Mouse (Mus musculus): ENCODE measurements at regions not wholly inside any gene's neighbourhood (a gene's known extent, or its start where the extent isn't known, plus 50 kb on each side); places are given as distances from the start of the nearest gene placed in this dataset.

- WGBS: 40% methylated on average over 7 of the region's 7 CpGs
- H3K4me1 ChIP-seq (replicated peaks; ENCODE audit: control insufficient read depth, insufficient read depth, low read length): peaks cover 11% of the 10 kb centered on the region
- H3K9ac ChIP-seq: no peak overlapping the region
- H3K9me3 ChIP-seq (ENCODE audit: control insufficient read depth, low read length): no peaks in the 10 kb centered on the region
- no peaks in the 10 kb centered on the region for H3K36me3 ChIP-seq (replicated peaks; ENCODE audit: control insufficient read depth, insufficient read depth)
- DNase-seq (ENCODE audit: low spot score): no peak
- ATAC-seq (ENCODE audit: low FRiP score): no peak
- no peak overlapping the region for H3K4me3 ChIP-seq (replicated peaks; ENCODE audit: low read length)
- H3K27ac ChIP-seq: peak overlapping the region; percentile 44; the same call in 1 of the 2 replicates
- H3K4me2 ChIP-seq (replicated peaks): no peak overlapping the region
- no peaks in the 10 kb centered on the region for H3K27me3 ChIP-seq (ENCODE audit: control insufficient read depth, insufficient read depth, low read length)
These were observed 144.1 kb downstream of the Klf7 start for GRCm38 (mm10) chr1:63977956-63978355.

- no peak for ATAC-seq (ENCODE audit: low FRiP score)
- 39% methylated on average over 4 of the region's 4 CpGs for WGBS
- H3K27ac ChIP-seq: peak overlapping the region; percentile 44
These were observed 144.7 kb downstream of the Klf7 start for GRCm38 (mm10) chr1:63977302-63977888.

GRCm38 (mm10) chr1:63976862-63977261 lies 145.2 kb downstream of the Klf7 start:
- no peak for DNase-seq (ENCODE audit: low spot score)
- 53% methylated on average over 4 of the region's 4 CpGs for WGBS
- H3K4me2 ChIP-seq (replicated peaks): no peak overlapping the region
- H3K9me3 ChIP-seq (ENCODE audit: control insufficient read depth, low read length): no peaks in the 10 kb centered on the region
- no peak overlapping the region for H3K4me3 ChIP-seq (replicated peaks; ENCODE audit: low read length)
- no peak overlapping the region for H3K9ac ChIP-seq
- ATAC-seq (ENCODE audit: low FRiP score): no peak
- peaks cover 11% of the 10 kb centered on the region for H3K4me1 ChIP-seq (replicated peaks; ENCODE audit: control insufficient read depth, insufficient read depth, low read length)
- no peak overlapping the region for H3K27ac ChIP-seq
- no peaks in the 10 kb centered on the region for H3K27me3 ChIP-seq (ENCODE audit: control insufficient read depth, insufficient read depth, low read length)
- no peaks in the 10 kb centered on the region for H3K36me3 ChIP-seq (replicated peaks; ENCODE audit: control insufficient read depth, insufficient read depth)

More at GRCm38 (mm10) chr1:63977302-63977888, 144.7 kb downstream of the Klf7 start:
- Histone ChIP-seq H3K4me2 (replicated peaks) (no peak overlapping the region), H3K4me3 (replicated peaks; ENCODE audit: low read length) (no peak overlapping the region), H3K9ac (no peak overlapping the region), H3K4me1 (replicated peaks; ENCODE audit: control insufficient read depth, insufficient read depth, low read length) (peaks cover 11% of the 10 kb centered on the region), H3K27me3 (ENCODE audit: control insufficient read depth, insufficient read depth, low read length) (no peaks in the 10 kb centered on the region), H3K9me3 (ENCODE audit: control insufficient read depth, low read length) (no peaks in the 10 kb centered on the region), H3K36me3 (replicated peaks; ENCODE audit: control insufficient read depth, insufficient read depth) (no peaks in the 10 kb centered on the region)
- no peak for DNase-seq (ENCODE audit: low spot score)

- Histone ChIP-seq H3K4me3 (replicated peaks; ENCODE audit: low read length) (no peak overlapping the region), H3K27ac (no peak overlapping the region), H3K9ac (no peak overlapping the region), H3K9me3 (ENCODE audit: control insufficient read depth, low read length) (no peaks in the 10 kb centered on the region), H3K36me3 (replicated peaks; ENCODE audit: control insufficient read depth, insufficient read depth) (no peaks in the 10 kb centered on the region), H3K27me3 (ENCODE audit: control insufficient read depth, insufficient read depth, low read length) (no peaks in the 10 kb centered on the region), H3K4me2 (replicated peaks) (no peak overlapping the region), H3K4me1 (replicated peaks; ENCODE audit: control insufficient read depth, insufficient read depth, low read length) (no peaks in the 10 kb centered on the region)
- ATAC-seq (ENCODE audit: low FRiP score): no peak
- 95% methylated on average over 11 of the region's 11 CpGs for WGBS
- DNase-seq (ENCODE audit: low spot score): no peak
These were observed 154.2 kb downstream of the Klf7 start for GRCm38 (mm10) chr1:63967849-63968248.

- H3K9ac ChIP-seq: no peak overlapping the region
- ATAC-seq (ENCODE audit: low FRiP score): no peak
- no peaks in the 10 kb centered on the region for H3K9me3 ChIP-seq (ENCODE audit: control insufficient read depth, low read length)
- no peak for DNase-seq (ENCODE audit: low spot score)
- H3K4me2 ChIP-seq (replicated peaks): no peak overlapping the region
- no peak overlapping the region for H3K4me3 ChIP-seq (replicated peaks; ENCODE audit: low read length)
- H3K27ac ChIP-seq: no peak overlapping the region
- H3K27me3 ChIP-seq (ENCODE audit: control insufficient read depth, insufficient read depth, low read length): no peaks in the 10 kb centered on the region
- no peaks in the 10 kb centered on the region for H3K4me1 ChIP-seq (replicated peaks; ENCODE audit: control insufficient read depth, insufficient read depth, low read length)
- no peaks in the 10 kb centered on the region for H3K36me3 ChIP-seq (replicated peaks; ENCODE audit: control insufficient read depth, insufficient read depth)
These were observed 156.6 kb downstream of the Klf7 start for GRCm38 (mm10) chr1:63965446-63965845.

GRCm38 (mm10) chr1:63964519-63964918 lies 157.6 kb downstream of the Klf7 start:
- 90% methylated on average over 1 of the region's 1 CpGs for WGBS
- no peak for ATAC-seq (ENCODE audit: low FRiP score)

GRCm38 (mm10) chr1:63955701-63956355 lies 166.3 kb downstream of the Klf7 start:
- Histone ChIP-seq H3K27ac (no peak overlapping the region), H3K4me2 (replicated peaks) (no peak overlapping the region), H3K36me3 (replicated peaks; ENCODE audit: control insufficient read depth, insufficient read depth) (no peaks in the 10 kb centered on the region), H3K4me1 (replicated peaks; ENCODE audit: control insufficient read depth, insufficient read depth, low read length) (peaks cover 15% of the 10 kb centered on the region), H3K4me3 (replicated peaks; ENCODE audit: low read length) (no peak overlapping the region), H3K27me3 (ENCODE audit: control insufficient read depth, insufficient read depth, low read length) (no peaks in the 10 kb centered on the region), H3K9me3 (ENCODE audit: control insufficient read depth, low read length) (no peaks in the 10 kb centered on the region), H3K9ac (no peak overlapping the region)
- DNase-seq (ENCODE audit: low spot score): no peak
- no peak for ATAC-seq (ENCODE audit: low FRiP score)
- WGBS: 93% methylated on average over 4 of the region's 4 CpGs

More at GRCm38 (mm10) chr1:63964519-63964918, 157.6 kb downstream of the Klf7 start:
- Histone ChIP-seq H3K9ac (no peak overlapping the region), H3K9me3 (ENCODE audit: control insufficient read depth, low read length) (no peaks in the 10 kb centered on the region), H3K4me2 (replicated peaks) (no peak overlapping the region), H3K4me3 (replicated peaks; ENCODE audit: low read length) (no peak overlapping the region), H3K27me3 (ENCODE audit: control insufficient read depth, insufficient read depth, low read length) (no peaks in the 10 kb centered on the region), H3K36me3 (replicated peaks; ENCODE audit: control insufficient read depth, insufficient read depth) (no peaks in the 10 kb centered on the region), H3K27ac (no peak overlapping the region), H3K4me1 (replicated peaks; ENCODE audit: control insufficient read depth, insufficient read depth, low read length) (no peaks in the 10 kb centered on the region)
- DNase-seq (ENCODE audit: low spot score): no peak

GRCm38 (mm10) chr1:63954876-63955513 lies 167.1 kb downstream of the Klf7 start:
- no peaks in the 10 kb centered on the region for H3K36me3 ChIP-seq (replicated peaks; ENCODE audit: control insufficient read depth, insufficient read depth)
- H3K27me3 ChIP-seq (ENCODE audit: control insufficient read depth, insufficient read depth, low read length): no peaks in the 10 kb centered on the region
- H3K27ac ChIP-seq: no peak overlapping the region
- ATAC-seq (ENCODE audit: low FRiP score): no peak
- no peak overlapping the region for H3K9ac ChIP-seq
- no peak for DNase-seq (ENCODE audit: low spot score)
- peaks cover 15% of the 10 kb centered on the region for H3K4me1 ChIP-seq (replicated peaks; ENCODE audit: control insufficient read depth, insufficient read depth, low read length)
- H3K4me3 ChIP-seq (replicated peaks; ENCODE audit: low read length): no peak overlapping the region
- H3K4me2 ChIP-seq (replicated peaks): no peak overlapping the region
- H3K9me3 ChIP-seq (ENCODE audit: control insufficient read depth, low read length): no peaks in the 10 kb centered on the region
- 93% methylated on average over 6 of the region's 6 CpGs for WGBS

GRCm38 (mm10) chr1:63954172-63954571 lies 167.9 kb downstream of the Klf7 start:
- no peaks in the 10 kb centered on the region for H3K36me3 ChIP-seq (replicated peaks; ENCODE audit: control insufficient read depth, insufficient read depth)
- H3K4me3 ChIP-seq (replicated peaks; ENCODE audit: low read length): no peak overlapping the region
- ATAC-seq (ENCODE audit: low FRiP score) (no peak), DNase-seq (ENCODE audit: low spot score) (no peak)
- H3K9ac ChIP-seq: no peak overlapping the region
- peak overlapping the region; percentile 25; the same call in 1 of the 2 replicates for H3K4me2 ChIP-seq (replicated peaks)
- no peaks in the 10 kb centered on the region for H3K27me3 ChIP-seq (ENCODE audit: control insufficient read depth, insufficient read depth, low read length)
- peaks cover 15% of the 10 kb centered on the region for H3K4me1 ChIP-seq (replicated peaks; ENCODE audit: control insufficient read depth, insufficient read depth, low read length)
- 73% methylated on average over 2 of the region's 2 CpGs for WGBS
- H3K27ac ChIP-seq: no peak overlapping the region
- no peaks in the 10 kb centered on the region for H3K9me3 ChIP-seq (ENCODE audit: control insufficient read depth, low read length)
